Mouse (Mus musculus) thymus, postnatal 25 days (tissue): ENCODE measurements around the gene Lztr1.

Experiments
- DNase-seq: peaks from one replicate; pipeline ENCODE4 v3.0.0; 2022

The Lztr1 gene

GRCm38 (mm10) chr16:17558811-17559210, 50.3 kb downstream of the Lztr1 start:
- no peak for DNase-seq

GRCm38 (mm10) chr16:17559396-17560027, 51.0 kb downstream of the Lztr1 start:
- DNase-seq: no peak

GRCm38 (mm10) chr16:17561128-17561750, 52.8 kb downstream of the Lztr1 start, which contains the start of gene Lrrc74b:
Lrrc74b (minus strand) TSS chr16:17561247.
- no peak for DNase-seq

GRCm38 (mm10) chr16:17561751-17562208, 53.3 kb downstream of the Lztr1 start, which contains the start of gene P2rx6:
P2rx6 (plus strand) TSS chr16:17561885.
- no peak for DNase-seq

- no peak for DNase-seq
These were observed 55.1 kb downstream of the Lztr1 start for GRCm38 (mm10) chr16:17563580-17563979.

GRCm38 (mm10) chr16:17564221-17564620, 55.7 kb downstream of the Lztr1 start:
- no peak for DNase-seq

- DNase-seq: no peak
These were observed 56.3 kb downstream of the Lztr1 start for GRCm38 (mm10) chr16:17564771-17565170.

- no peak for DNase-seq
These were observed 57.7 kb downstream of the Lztr1 start for GRCm38 (mm10) chr16:17566186-17566585.
